Mouse (Mus musculus): ENCODE measurements around the gene Fgd2.

The Fgd2 gene

GRCm38 (mm10) chr17:29422912-29423504, 62.3 kb downstream of the Fgd2 start:
- no peak for DNase-seq (ENCODE audit: low spot score)

DNA sequence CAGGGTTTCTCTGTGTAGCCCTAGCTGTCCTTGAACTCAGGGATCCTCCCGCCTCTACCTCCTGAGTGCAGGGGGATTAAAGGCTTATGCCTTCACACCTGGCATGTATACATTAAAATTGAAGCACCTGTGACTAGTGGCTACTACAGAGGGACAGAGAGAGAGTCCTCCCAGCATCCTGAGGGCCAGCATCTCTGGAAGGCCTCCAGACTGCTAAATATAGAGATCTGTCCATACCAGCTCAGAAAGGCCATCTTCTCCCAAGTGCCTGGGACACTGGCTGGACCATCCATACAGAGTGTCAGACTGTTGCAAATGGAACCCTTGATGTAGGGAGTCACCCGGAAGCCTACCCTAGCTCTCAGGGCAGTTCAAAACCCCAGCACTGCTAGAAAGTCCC, 63.3 kb downstream of the Fgd2 start:
- no peak for DNase-seq (ENCODE audit: low spot score)

DNA sequence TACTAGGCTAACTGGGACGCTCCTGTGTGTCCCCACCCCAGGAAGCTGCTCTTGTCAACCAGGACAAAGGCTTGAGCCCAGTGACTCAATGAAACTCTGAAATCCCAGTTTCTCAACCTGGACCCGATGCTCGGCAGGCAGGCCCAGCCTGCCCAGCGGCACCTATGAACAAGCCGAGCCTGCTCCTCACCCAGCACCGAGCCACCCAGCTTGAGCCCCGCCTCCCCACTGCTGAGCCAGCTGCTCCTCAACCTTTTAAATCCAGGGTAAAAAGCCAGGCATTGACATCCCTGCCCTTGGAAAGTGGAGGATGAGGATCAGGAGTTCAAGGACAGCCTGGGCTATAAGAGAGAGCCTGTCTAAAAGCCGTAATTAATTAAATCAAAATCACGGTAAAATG, 64.6 kb downstream of the Fgd2 start:
- DNase-seq (ENCODE audit: low spot score): no peak

GRCm38 (mm10) chr17:29428213-29428612, 67.5 kb downstream of the Fgd2 start:
- no peak for DNase-seq (ENCODE audit: low spot score)

- no peak for DNase-seq (ENCODE audit: low spot score)
Observed at GRCm38 (mm10) chr17:29428826-29429225, 68.1 kb downstream of the Fgd2 start.

Measured in lung, postnatal 25 days (tissue).